Mouse (Mus musculus): ENCODE data around the gene Gnb3. TPM values are rescaled to one million over a fixed set of nuclear protein-coding genes. Genes with fewer than 3 reads are reported as not detected.
A peak's percentile ranks its signal among the peaks of the same experiment; 100 is the strongest.

Gene Gnb3
- polyA plus RNA-seq, 1 experiment from 2014 or later: 0.53 TPM

DNA sequence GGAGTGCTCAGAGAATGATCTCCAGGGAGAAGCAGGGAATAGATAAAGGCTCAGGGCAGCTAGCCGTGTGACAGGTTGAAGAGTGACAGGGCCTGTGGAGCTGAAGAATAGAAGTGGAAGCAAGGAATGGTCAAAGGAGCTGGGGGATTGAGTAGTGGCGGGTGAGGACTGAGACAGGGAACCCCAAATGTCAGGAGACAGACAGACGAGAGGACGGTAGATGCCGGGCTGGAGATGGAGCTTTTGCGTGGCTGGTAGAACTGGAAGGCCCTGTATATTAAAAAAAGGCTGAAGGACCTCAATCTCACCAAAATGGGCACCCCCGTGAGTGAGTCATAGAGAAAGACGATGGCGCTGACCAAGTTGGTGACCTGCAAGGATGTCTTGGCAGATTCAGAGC lies 20.4 kb upstream of the Gnb3 start:
- Histone ChIP-seq H3K9me3 (ENCODE audit: control insufficient read depth, low read length) (no peaks in the 10 kb centered on the region), H3K36me3 (ENCODE audit: control insufficient read depth, insufficient read depth, low read length) (no peaks in the 10 kb centered on the region), H3K27ac (replicated peaks) (no peak overlapping the region), H3K4me1 (replicated peaks; ENCODE audit: control insufficient read depth, insufficient read depth) (no peaks in the 10 kb centered on the region), H3K4me3 (ENCODE audit: low read depth, low read length) (no peak overlapping the region), H3K9ac (ENCODE audit: low read length) (no peak overlapping the region), H3K27me3 (ENCODE audit: control insufficient read depth, insufficient read depth, low read length) (no peaks in the 10 kb centered on the region; the same call in 1 of the 2 replicates), H3K4me2 (replicated peaks; ENCODE audit: low read depth) (no peak overlapping the region)
- WGBS: 84% methylated on average over 9 of the region's 9 CpGs
- ATAC-seq (ENCODE audit: low FRiP score, low TSS enrichment) (no peak), DNase-seq (ENCODE audit: low spot score) (no peak)
- TF ChIP-seq CTCF (IDR thresholded peaks at IDR 0.05; ENCODE audit: low read depth) (no peak), EP300 (optimal IDR thresholded peaks at IDR 0.05) (no peak)

DNA sequence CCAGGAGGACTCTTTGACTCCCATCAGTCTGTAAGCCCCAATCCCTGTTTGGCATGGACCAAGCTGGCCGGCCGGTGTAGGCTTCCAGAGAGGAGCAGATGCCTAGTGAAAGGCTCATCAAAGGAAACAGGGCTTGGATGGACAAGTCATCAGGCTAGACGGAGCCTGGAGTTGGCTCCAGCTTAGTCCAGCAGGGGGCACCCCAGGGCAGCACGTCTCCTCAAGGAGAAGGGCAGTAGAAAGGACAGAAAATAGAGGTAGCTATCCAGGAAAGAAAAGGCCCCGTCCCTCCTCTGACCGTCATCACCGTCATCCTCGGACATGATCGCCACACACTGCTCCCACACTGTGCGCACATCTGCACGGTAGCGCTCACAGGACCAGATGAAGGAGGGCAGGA lies 19.6 kb upstream of the Gnb3 start:
- Histone ChIP-seq H3K36me3 (ENCODE audit: control insufficient read depth, insufficient read depth, low read length) (no peaks in the 10 kb centered on the region), H3K4me2 (replicated peaks; ENCODE audit: low read depth) (no peak overlapping the region), H3K27ac (replicated peaks) (no peak overlapping the region), H3K9ac (ENCODE audit: low read length) (no peak overlapping the region), H3K9me3 (ENCODE audit: control insufficient read depth, low read length) (no peaks in the 10 kb centered on the region), H3K4me3 (ENCODE audit: low read depth, low read length) (no peak overlapping the region), H3K27me3 (ENCODE audit: control insufficient read depth, insufficient read depth, low read length) (no peaks in the 10 kb centered on the region; the same call in 1 of the 2 replicates), H3K4me1 (replicated peaks; ENCODE audit: control insufficient read depth, insufficient read depth) (no peaks in the 10 kb centered on the region)
- TF ChIP-seq EP300 (optimal IDR thresholded peaks at IDR 0.05) (no peak), CTCF (IDR thresholded peaks at IDR 0.05; ENCODE audit: low read depth) (peak; percentile 95)
- peak; percentile 48 for ATAC-seq (ENCODE audit: low FRiP score, low TSS enrichment)
- WGBS: 11% methylated on average over 12 of the region's 12 CpGs
- DNase-seq (ENCODE audit: low spot score): peak; percentile 90

DNA sequence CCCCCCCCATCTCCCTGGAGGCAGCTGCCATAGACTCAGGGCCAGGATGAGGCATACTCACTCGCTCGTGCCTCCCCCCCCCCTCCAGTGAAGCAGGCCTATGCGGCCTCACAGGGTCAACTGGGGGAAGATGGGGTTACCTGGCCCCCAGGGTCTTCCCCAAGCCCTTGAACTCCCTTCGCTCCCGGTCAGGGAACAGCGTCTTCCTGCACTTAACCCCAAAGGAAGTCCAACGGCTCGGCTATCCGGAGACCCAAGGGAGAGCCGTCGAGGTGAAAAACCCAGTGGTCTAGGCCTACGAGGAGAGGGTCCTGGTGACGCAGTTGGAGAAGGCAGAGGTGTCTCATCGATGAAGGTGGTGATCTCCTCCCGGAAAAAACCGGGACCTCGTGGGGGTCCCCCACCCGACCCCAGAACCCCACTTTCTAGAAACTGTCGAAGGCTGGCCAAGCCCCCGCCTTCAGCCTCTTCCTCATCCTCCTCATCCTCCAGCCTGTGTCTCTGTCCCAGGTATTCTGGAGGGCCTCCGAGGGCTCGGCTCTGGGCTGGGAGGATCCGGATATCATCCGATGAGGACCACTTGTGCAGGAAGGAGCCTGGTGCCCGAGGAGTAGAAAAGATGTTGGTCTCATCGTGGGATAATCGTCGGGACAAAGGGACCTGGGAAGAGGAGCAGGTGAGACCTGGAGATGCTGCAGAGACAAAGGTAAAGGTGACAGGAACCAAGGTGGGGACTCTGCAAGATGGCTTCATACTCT lies 18.7 kb upstream of the Gnb3 start:
- H3K4me3 ChIP-seq (ENCODE audit: low read depth, low read length): no peak overlapping the region

GRCm38 (mm10) chr6:124857840-124858530 lies 17.9 kb upstream of the Gnb3 start:
- H3K4me3 ChIP-seq (ENCODE audit: low read depth, low read length): peak overlapping the region; percentile 72
- H3K36me3 ChIP-seq (ENCODE audit: control insufficient read depth, insufficient read depth, low read length): no peaks in the 10 kb centered on the region
- H3K9ac ChIP-seq (ENCODE audit: low read length): no peak overlapping the region
- H3K27ac ChIP-seq (replicated peaks): 0 out of 2 replicates have a peak overlapping the region, but pooled peaks have one; percentile 13
- H3K9me3 ChIP-seq (ENCODE audit: control insufficient read depth, low read length): no peaks in the 10 kb centered on the region
- H3K4me2 ChIP-seq (replicated peaks; ENCODE audit: low read depth): peak overlapping the region; percentile 82
- no peaks in the 10 kb centered on the region for H3K4me1 ChIP-seq (replicated peaks; ENCODE audit: control insufficient read depth, insufficient read depth)
- TF ChIP-seq CTCF (IDR thresholded peaks at IDR 0.05; ENCODE audit: low read depth) (no peak), EP300 (optimal IDR thresholded peaks at IDR 0.05) (no peak)
- WGBS: 29% methylated on average over 26 of the region's 26 CpGs
- no peak for DNase-seq (ENCODE audit: low spot score)
- no peaks in the 10 kb centered on the region; the same call in 1 of the 2 replicates for H3K27me3 ChIP-seq (ENCODE audit: control insufficient read depth, insufficient read depth, low read length)
- ATAC-seq (ENCODE audit: low FRiP score, low TSS enrichment): no peak

More for the DNA sequence above, 18.7 kb upstream of the Gnb3 start:
- no peak for ATAC-seq (ENCODE audit: low FRiP score, low TSS enrichment)
- no peak for DNase-seq (ENCODE audit: low spot score)
- no peak overlapping the region for H3K9ac ChIP-seq (ENCODE audit: low read length)
- H3K9me3 ChIP-seq (ENCODE audit: control insufficient read depth, low read length): no peaks in the 10 kb centered on the region
- H3K27me3 ChIP-seq (ENCODE audit: control insufficient read depth, insufficient read depth, low read length): no peaks in the 10 kb centered on the region; the same call in 1 of the 2 replicates
- H3K27ac ChIP-seq (replicated peaks): no peak overlapping the region
- H3K4me2 ChIP-seq (replicated peaks; ENCODE audit: low read depth): no peak overlapping the region
- H3K36me3 ChIP-seq (ENCODE audit: control insufficient read depth, insufficient read depth, low read length): no peaks in the 10 kb centered on the region
- H3K4me1 ChIP-seq (replicated peaks; ENCODE audit: control insufficient read depth, insufficient read depth): no peaks in the 10 kb centered on the region
- WGBS: 72% methylated on average over 28 of the region's 28 CpGs
- TF ChIP-seq CTCF (IDR thresholded peaks at IDR 0.05; ENCODE audit: low read depth) (no peak), EP300 (optimal IDR thresholded peaks at IDR 0.05) (no peak)

DNA sequence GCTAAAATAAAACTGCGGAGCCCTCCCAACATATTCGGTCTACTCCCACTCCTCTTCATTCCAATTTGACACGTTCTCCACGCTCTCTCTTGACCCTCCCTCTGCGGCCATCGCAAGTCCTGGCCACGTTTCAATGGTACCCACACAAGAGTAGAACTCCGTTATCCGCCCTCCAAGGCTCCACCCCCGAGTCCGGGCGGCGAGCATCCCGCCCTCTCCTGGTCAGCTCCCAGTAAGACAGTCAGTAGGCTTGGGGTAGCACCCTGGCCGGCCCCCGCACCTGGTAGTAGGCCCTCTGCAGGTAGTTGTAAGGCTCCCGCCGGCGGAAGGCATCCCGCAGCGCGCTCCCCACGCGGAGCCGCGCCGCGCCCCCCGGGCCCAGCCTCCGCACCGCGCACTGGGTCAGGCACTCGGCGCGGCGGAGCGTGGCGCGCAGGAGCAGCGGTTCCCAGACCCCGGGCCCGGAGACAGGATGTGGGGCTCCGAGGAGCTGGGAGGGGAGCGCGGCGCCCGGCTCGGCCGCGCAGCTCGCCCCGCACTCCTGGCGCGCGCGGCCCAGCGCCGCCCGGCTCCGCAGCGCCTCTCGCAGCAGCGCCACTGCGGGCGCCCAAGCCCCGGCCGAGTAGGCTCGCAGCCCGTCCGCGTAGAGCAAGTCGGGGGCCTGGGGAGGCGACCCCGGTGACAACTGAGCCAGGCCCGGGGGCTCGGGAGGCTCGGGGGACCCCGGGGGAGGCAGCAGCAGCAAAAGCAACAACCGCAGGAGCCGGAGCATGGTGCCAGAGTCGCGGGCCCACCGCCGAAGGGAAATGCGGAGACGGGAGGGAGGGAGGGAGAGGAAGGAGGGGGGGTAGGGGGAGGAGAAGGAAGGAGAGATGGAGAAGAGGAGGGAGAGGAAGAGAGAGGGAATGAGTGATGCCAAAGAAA lies 17.1 kb upstream of the Gnb3 start, which contains the start of gene P3h3:
P3h3 (minus strand) TSS at position 837 of the 924 bp plus-strand sequence.
- ATAC-seq (ENCODE audit: low FRiP score, low TSS enrichment) (peak; percentile 84), DNase-seq (ENCODE audit: low spot score) (peak; percentile 82)
- Histone ChIP-seq H3K27me3 (ENCODE audit: control insufficient read depth, insufficient read depth, low read length) (no peaks in the 10 kb centered on the region; the same call in 1 of the 2 replicates), H3K27ac (replicated peaks) (peak within 1 kb of the TSS; percentile 90), H3K36me3 (ENCODE audit: control insufficient read depth, insufficient read depth, low read length) (no peaks in the 10 kb centered on the region), H3K4me1 (replicated peaks; ENCODE audit: control insufficient read depth, insufficient read depth) (no peaks in the 10 kb centered on the region), H3K4me3 (ENCODE audit: low read depth, low read length) (peak within 1 kb of the TSS; percentile 72), H3K9ac (ENCODE audit: low read length) (peak within 1 kb of the TSS; percentile 87), H3K4me2 (replicated peaks; ENCODE audit: low read depth) (peak within 1 kb of the TSS; percentile 82), H3K9me3 (ENCODE audit: control insufficient read depth, low read length) (no peaks in the 10 kb centered on the region)
- peak; percentile 83 for TF ChIP-seq CTCF (IDR thresholded peaks at IDR 0.05; ENCODE audit: low read depth)
- no peak for TF ChIP-seq EP300 (optimal IDR thresholded peaks at IDR 0.05)
- under 1% methylated on average over 65 of the region's 86 CpGs for WGBS

Data from stomach, postnatal 0 days (tissue).